Mouse (Mus musculus) brain, embryonic 14.5 days (tissue): ENCODE measurements around the gene Agrp.

Experiments used
- CTCF ChIP-seq: fragments of 200-500 bp; IDR thresholded peaks from 2 replicates; pipeline ENCODE4 v1.5.1; 2012; ENCODE audit warnings: inconsistent platforms, mild to moderate bottlenecking, moderate library complexity, borderline replicate concordance; ENCODE audit not compliant: insufficient read depth, insufficient read length; ENCODE audit errors: extremely low read depth
- POLR2A ChIP-seq: fragments of 200-500 bp; IDR thresholded peaks from 2 replicates; pipeline ENCODE4 v1.6.1; 2012; ENCODE audit warnings: mild to moderate bottlenecking, inconsistent platforms, borderline replicate concordance; ENCODE audit not compliant: poor library complexity, insufficient read depth, insufficient read length, severe bottlenecking; ENCODE audit errors: extremely low read depth

GRCm38 (mm10) chr8:105575538-105575937 is 61.7 kb downstream of the Agrp start:
- TF ChIP-seq POLR2A (no peak), CTCF (no peak)
